Mouse (Mus musculus): ENCODE results near the gene Tspan15. TPM values are rescaled to one million over a fixed set of nuclear protein-coding genes. Genes with fewer than 3 reads are reported as not detected.
A peak's percentile ranks its signal among the peaks of the same experiment; 100 is the strongest.

The Tspan15 gene
- 10 to 100 TPM; 18.0 to 20.0 TPM for total RNA-seq (2021)
- long read RNA-seq, experiment 1, transcript Tspan15-201 (8 exons, 3,638 nt), result major isoform, 42 of 49 reads
- long read RNA-seq, experiment 1, partial matches to known transcripts, result 1 of 49 reads
- long read RNA-seq, experiment 1, other reads (novel, unspliced or antisense), result 6 of 49 reads
- long read RNA-seq, experiment 2, transcript Tspan15-201 (8 exons, 3,638 nt), result major isoform, 45 of 54 reads
- long read RNA-seq, experiment 2, partial matches to known transcripts, result 2 of 54 reads
- long read RNA-seq, experiment 2, other reads (novel, unspliced or antisense), result 6 of 54 reads

DNA sequence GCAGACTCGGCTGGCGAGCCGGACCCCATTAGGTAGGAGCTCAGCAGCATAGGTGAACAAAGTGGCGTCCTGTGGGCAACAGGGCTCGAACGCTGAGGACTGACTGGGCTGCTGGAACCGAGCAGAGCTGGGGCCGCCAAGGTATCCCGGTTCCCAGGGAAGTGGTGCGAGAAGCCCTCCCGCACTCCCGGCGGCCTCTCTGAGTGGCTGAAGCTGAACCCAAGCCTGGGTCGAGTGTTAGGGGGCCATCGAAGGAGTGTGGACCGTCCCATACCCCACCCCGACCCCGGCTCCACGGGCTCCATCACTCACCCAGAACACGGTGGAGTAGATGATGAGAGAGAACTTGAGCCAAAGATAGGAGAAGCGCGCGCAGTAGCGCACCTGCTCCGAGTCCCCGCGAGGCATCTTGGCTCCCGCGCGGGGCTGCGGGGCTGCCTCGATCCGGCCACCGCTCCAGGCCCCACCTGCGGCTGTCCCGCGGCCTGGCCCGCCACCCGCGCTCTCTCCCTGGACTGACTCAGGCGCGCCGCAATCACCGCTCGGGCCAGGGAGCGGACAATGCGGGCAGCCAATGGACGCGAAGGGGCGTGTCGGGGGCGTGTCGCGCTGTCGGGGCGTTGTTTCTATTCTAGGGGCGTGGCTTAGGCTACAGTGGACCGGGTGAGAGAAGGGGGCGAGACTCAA, at the start of gene Tspan15:
Gene Tspan15, minus strand, starts transcription at position 544 of the 687 bp plus-strand sequence.
- DNase-seq (ENCODE audit: low spot score in 2 of 2), result peak; percentile 83 to 88

DNA sequence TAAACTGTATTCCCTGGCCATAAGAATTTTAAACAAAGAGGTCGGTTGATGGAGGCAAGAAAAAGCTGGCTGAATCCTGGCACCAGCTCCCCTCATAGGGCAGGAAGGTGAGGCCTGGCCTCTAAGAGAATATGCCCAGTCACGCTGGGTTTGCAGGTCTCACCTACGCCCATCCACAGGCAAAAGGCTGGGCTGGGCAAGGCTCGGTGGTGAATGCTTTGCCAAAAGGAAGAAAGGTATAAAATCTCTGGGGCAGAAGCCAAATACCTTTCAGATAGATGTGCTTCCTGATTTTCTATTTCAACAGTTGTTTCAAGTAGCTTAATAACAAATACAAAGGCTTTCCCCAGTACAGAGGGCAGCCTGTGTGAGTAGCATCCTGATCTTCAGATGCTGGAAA, 48.6 kb upstream of the Tspan15 start:
- no peak for DNase-seq (ENCODE audit: low spot score in 2 of 2)

DNA sequence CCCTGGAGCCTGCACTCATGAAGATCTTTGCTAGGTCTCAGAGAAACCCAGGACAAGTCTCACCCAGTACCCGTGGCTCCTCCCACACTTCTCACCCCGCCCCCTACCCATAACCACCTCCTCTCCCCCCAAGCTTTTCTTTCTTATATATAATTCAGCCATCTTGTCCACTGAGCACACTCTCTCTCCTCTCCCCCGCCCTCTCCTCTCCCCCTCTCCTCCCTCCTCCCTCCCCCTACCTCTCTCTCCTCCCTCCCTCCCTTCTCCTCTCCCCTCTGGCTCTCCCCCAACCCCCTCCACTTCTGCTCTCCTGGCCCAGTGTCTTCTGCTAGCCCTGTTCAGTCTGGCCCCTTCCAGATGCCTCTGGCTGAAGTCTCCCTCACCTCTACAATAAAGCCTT, 48.0 kb upstream of the Tspan15 start:
- no peak for DNase-seq (ENCODE audit: low spot score in 2 of 2)

DNA sequence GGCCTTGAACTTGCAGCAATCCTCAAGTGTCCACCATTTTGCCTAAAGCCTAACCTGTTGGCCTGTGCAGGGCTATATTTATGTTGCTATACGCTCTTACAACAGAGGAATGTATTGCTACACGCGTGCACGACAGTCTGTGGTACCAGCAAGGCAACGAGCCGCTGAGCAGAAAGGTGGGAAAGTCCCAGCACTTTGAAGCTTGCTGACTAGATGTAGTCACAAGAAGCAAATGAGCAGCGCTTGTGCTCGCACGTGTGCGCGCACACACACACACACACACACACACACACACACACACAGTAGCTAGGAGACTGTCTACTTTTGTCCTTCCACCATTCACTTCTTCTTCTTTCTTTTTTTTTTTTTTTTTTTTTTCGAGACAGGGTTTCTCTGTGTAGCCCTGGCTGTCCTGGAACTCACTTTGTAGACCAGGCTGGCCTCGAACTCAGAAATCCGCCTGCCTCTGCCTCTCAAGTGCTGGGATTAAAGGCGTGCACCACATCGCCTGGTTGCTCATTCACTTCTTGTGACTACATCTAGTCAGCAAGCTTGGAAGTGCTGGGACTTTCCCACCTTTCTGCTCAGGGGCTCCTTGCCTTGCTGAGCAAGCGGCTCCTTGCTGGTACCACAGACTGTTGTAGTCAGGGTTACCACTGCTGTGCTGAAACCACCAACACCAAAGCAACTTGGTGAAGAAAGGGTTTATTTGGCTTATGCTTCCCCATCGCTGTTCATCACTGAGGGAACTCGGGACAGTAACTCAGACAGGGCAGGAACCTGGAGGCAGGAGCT, 46.6 kb upstream of the Tspan15 start:
- no peak for DNase-seq (ENCODE audit: low spot score in 2 of 2)

DNA sequence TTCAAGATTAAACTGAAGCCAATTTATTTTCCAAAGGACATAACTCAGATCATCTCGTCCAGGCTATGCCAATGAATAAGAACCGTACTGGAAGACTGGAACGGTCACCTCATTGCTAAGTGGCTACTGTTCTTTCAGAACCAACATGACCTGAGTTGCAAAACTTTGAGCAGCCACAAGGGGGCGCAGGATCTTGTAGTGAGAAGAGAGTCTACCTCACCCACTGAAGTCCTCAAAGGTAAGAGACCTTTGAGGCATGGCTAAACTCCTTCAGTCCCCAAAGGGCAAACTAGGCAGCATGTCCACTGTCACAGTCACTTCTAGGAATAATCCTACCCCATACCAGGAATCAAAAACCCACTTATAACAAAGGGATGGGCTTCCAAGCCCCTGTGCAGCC, 44.2 kb upstream of the Tspan15 start:
- peak; percentile 72 to 83 for DNase-seq (ENCODE audit: low spot score in 2 of 2)

DNA sequence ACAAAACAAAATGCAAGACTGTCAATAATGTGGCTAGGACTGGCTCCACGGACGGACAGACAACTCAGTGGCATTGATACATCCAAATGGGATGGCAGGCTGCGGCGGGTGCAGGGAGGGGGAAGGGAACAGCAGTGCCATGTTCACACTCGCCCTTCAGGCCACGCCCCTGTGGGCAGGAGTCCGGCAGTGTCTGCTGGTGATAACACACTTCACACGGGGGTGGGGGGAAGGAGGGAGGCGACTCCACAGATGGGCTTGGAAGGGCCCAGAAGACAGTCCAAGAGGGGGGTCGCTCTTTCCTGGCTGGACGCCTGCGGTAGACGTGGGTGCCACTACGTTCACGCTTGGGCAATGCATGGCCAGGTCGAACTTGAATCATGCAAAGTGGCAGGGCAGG, 38.2 kb upstream of the Tspan15 start:
- DNase-seq (ENCODE audit: low spot score in 2 of 2), result no peak

DNA sequence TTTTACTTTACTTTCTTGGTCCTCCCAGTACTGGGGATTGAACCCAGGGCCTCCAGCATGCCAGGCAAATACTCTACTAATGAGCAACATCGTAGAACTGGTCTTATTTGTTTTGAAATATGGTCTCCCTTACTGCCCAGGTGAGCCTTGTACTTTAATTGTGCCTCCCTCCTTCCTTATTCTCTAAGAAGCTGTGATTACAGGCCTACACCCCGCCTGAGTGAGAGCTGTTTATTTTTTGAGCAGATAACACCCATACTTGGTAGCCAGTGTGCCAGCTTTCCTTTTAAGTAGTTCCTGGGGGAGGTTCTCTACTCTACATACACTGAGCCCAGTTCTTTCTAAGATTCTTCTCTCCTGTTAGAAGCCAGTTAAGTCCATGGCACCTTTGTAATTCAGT, 33.2 kb upstream of the Tspan15 start:
- no peak for DNase-seq (ENCODE audit: low spot score in 2 of 2)

DNA sequence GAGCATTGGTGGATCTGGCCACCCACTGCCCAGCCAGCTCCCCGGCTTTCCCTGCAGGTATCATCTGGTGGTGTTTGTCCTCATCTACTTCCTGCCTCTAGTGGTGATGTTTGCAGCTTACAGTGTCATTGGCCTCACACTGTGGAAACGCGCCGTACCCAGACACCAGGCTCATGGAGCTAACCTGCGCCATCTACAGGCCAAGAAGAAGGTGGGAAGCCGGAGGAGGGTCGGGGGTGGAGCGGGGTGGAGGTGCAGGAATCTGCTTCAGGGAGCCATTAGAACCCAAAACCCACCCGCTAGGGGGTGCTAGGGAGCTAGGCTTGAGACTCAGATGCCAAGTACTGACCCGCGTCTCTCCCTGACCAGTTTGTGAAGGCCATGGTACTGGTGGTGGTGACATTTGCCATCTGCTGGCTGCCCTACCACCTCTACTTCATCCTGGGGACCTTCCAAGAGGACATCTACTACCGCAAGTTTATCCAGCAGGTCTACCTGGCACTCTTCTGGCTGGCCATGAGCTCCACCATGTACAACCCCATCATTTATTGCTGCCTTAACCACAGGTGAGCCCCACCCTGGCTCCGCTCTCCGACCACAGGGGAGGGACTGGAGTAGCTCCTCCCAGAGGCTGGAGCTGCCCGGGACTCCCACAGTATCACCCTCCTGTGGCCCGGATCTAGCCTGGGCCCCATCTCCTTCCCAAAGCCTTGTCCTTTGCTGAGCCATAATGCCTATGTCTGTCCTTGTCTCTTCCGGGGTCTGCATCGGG, 30.2 kb upstream of the Tspan15 start:
- DNase-seq (ENCODE audit: low spot score in 2 of 2), result peak; percentile 26 to 69

DNA sequence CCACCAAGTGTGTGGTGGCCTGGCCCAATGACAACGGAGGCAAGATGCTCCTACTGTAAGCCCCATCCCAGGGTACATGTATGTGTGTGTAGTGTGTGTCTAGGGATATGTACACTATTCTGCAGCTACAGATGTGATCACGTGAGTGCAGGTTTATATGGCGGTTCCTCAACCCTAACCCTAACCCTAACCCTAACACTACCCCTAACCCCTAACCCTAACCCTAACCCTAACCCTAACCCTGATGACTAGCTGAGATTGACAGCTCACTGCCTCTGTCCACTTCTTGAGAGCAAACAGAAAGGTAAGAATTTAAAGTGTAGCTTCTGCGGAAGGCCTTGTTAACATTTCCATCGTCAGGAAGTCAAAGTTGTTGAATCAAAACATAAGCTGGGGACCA, 27.2 kb upstream of the Tspan15 start:
- no peak for DNase-seq (ENCODE audit: low spot score in 2 of 2)

DNA sequence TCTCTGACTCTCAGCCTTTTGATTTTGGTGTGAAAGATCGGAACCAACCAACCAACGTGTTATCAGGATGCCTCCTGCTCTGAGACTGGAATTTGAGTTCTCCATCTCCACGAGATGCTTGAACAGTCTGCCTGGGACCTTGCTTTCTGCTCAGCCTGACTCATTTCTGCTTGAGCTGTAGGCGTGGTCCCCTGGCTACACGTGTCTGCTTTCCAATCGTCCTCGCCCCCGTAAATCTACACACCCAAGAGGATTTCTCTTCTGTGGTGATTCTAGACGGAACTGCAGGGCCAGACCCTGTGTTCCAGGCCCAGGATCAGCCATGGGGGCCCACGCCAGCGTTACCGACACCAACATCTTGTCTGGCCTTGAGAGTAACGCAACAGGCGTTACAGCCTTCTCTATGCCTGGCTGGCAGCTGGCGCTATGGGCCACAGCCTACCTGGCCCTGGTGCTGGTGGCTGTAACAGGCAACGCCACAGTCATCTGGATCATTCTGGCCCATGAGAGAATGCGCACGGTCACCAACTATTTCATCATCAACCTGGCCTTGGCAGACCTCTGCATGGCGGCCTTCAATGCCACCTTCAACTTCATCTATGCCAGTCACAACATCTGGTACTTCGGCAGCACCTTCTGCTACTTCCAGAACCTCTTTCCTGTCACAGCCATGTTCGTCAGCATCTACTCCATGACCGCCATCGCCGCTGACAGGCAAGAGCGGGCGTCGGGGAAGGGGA, 21.6 kb upstream of the Tspan15 start:
- no peak for DNase-seq (ENCODE audit: low spot score in 2 of 2)

DNA sequence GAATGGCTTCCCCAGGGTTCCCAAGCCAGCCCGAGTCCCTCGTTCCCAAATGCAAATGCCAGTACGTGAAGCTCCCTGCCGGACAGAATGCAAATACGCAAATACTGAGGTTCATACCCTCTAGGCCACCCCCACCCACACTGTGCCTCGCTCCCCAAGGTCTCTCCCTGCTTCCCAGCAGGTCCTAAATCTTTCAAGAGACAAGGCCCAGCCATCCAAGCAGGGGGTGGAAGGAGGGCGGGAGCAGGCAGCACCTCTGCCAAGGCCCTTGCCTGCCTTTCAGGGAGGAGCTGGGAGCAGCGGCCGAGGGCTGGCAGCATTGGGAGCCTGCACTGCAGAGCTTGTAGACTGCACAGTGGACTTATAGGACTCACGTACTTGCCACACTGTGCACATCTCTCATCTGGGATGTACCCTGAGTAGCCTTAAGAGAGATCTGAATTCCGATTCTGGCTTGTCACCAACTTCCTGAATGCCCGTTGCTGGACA, 21.0 kb upstream of the Tspan15 start, which contains the start of gene Tacr2:
Gene Tacr2, plus strand, starts transcription at position 439 of the 489 bp plus-strand sequence.
- no peak for DNase-seq (ENCODE audit: low spot score in 2 of 2)

DNA sequence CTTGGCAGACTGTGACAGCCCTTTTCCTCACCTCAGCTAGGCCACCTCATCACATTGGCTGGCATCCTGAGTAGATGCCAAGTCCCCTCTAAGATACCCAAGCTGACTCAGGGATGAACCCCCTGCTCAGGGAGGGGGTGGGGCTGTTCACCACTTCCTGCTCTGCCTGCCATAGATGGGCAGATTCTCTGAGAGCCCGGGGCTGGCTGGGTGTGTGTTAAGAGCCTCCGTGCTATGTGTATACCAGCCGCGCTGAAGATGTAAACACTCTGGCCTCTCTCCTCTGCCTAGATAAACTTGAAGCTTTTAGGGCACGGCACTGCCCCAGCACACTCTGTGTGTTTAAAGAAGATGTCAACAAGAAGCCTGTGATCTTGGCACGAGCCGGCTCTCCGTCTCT, 16.8 kb upstream of the Tspan15 start:
- DNase-seq (ENCODE audit: low spot score in 2 of 2), result no peak

DNA sequence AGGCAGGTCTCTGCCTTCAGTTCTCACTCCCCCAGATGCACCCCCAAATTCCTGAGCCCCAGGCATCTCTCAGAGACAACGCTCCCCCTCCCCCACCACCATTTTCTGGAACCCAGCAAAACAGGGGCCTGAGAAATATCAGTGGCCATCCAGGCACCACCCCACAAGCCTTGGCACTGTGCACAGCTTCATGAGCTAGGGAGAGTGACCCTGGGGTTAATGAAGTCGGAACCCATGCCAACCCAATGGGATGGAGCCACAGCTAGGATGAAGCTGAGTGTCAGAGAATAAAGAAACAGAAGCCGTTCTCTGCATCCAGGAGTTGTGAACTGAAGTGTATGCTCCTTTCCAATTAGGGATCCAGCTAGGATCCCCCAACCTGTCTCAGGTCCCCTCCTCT, 16.1 kb upstream of the Tspan15 start:
- no peak for DNase-seq (ENCODE audit: low spot score in 2 of 2)

DNA sequence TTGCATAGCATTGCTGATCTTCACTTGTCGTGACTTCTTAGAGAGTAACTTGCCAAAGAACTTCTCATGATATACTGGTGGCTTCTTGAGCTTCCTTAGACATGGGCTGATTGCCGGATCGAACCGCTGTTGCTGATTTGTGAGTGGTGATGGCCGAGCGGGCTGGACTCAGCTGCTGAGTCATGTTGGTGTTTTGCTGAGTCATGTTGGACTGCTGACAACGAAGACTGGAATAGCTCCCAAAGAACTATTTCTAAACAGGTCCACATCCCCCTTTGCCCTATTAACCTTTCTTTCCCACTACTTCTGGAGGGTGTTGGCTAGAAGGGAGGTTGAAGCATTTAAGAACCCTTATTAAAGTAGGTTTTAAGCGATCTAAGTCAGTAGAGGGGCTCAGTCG, 13.0 kb upstream of the Tspan15 start:
- DNase-seq (ENCODE audit: low spot score in 2 of 2), result no peak

DNA sequence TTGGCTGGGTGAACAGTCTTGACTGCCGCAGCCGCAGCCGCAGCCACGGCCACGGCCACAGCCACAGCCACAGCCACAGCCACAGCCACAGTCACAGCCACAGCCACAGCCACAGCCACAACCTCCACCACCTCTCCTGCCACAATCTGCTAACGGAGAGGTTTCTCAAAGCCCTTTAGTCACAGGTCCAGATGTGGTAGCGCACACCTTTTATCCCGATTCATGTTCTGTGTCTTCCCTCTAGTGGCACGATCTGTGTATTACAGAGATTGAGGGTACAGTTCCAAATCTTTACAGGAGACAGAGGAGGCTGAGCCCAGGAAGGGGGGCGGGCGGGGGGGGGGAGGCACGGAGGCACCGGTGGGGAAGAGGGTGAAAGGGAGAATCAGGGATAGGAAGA, 11.8 kb upstream of the Tspan15 start:
- DNase-seq (ENCODE audit: low spot score in 2 of 2), result peak in 1 of 2 experiments; percentile 58

DNA sequence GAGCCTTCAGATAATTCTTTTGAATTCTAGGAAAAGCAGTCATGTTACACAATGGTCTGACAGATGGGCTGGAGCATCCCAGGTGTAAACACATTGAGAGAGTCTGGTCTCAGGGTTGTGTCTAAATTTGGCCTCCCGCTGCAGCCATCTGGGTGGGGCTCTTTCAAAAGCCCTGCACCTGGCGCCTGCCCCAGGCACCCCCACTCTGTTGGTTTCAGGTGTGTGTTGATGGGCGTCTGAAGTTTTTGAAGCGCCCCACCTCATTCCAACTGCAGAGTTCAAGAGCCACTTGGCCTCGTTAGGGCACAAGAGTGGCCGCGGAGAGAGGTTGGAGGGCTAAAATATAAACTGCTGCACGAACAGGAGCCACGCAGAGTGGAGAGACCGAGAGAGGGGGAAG, 11.3 kb upstream of the Tspan15 start:
- no peak for DNase-seq (ENCODE audit: low spot score in 2 of 2)

DNA sequence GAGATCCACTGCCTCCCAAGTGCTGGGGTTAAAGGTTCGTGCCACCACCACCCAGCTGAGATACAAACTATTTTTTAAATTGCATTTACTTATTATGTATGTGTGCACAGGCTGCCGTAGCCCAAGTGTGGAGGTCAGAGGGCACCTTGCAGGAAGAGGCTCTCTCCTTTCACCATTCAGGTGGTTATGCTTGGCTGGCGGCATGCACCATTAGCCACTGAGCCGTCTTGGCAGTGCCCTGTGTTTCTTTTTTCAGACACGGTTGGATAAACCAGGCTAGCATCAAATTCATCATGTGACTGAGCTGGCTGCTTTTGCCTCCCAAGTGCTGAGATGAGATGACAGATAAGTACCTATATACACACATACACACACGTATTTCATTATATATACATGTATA, 8.2 kb upstream of the Tspan15 start:
- DNase-seq (ENCODE audit: low spot score in 2 of 2), result no peak

DNA sequence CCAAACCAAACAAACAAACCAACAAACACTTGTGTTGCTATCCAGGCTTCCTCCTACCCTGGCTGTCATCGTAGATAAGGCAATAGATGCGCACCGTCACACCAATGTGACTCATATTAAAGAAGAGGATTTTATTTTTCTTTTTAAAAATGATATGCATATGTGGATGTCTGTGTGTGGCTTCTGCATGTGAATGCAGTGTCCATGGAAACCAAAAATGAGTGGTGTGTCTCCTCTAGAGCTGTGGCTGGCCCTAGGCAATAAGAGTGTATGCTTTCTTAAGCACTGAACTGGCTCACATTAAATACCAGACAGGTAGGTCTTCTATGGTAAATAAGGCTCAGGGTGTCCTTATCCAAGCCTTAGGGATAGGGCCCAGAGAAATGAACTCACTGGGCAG, 7.6 kb upstream of the Tspan15 start:
- no peak for DNase-seq (ENCODE audit: low spot score in 2 of 2)

DNA sequence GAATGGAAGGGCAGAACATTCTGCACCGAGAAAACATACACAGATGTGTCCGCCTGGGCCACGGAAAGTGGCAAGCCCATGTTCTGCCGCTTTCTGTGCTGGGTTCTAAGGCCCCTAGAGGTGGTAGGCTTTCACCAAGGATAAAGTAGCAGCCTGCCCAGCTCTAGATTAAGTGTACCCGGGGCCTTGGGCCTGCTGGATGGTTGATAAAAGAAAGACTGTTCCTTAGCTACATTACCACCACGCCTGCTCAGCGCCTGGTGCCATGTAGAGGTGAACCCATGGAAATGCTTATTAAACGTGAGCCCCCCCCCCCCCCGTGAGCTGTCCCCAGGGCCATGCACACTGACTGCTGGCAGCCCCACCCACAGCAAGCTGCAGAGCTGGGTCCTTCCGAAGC, 6.2 kb upstream of the Tspan15 start:
- no peak for DNase-seq (ENCODE audit: low spot score in 2 of 2)

DNA sequence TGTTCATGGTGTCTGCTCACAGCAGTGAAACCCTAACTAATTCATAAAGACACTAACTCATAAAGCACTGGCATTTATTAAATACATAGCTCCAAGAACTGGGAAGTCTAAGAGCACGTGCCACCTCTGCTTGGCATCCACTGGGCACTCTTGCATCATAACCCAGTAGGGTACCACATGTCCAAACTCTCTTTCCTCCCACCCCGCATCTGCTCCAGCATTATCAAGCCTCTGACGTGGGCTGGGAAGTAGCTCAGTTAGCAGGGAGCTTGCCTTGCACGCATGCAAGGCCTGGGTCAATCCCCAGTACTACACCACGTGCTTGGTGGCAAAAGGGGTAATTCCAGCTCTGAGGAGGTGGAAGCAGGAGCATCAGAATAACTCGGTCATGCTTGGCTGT, 5.1 kb upstream of the Tspan15 start:
- DNase-seq (ENCODE audit: low spot score in 2 of 2), result no peak

Data from layer of hippocampus, postnatal 14 days (tissue).